ENCODE assay signal across 16 mouse cellular contexts in the genomic region with DNA sequence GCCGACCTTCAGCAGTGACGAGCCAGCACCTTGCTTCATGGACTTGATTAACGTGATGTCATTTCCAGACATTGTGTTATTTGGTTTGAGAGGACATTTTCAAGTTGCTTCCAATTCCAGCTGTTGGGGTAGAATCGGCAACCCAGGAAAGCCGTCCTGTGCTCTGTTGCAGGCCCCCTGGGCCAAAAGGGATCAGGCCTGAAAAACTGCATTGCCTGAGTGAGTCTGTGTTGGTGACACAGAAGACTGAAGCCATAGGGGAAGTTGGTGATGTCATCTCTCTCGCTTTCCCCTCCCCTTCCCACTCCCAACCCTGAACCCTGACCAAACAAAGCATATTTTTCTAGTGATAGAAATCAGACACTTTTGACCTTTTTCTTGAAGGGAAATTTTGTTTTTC.
A peak's percentile ranks its signal among the peaks of the same experiment; 100 is the strongest.
DNase-seq lines count a peak whose midpoint lies in the region; ATAC-seq and TF ChIP-seq lines count a peak whose summit lies in the region.
"Had no signal": no experiment of that assay in that cellular context is flagged by ENCODE, and none has a peak within 500 bp of the region (broad histone marks: within the 10 kb centered on the region; RNA-seq: fewer than 3 reads in every experiment).

No protein-coding gene starts in this region.

- H3K27ac ChIP-seq in heart, embryonic 10.5 days = peak overlapping the region; percentile 67; the same call in 1 of the 2 replicates
- H3K27ac ChIP-seq in layer of hippocampus, adult 2 months = peak overlapping the region; percentile 72
- H3K27ac ChIP-seq in CH12.LX (ENCODE audit: insufficient read depth, low read depth) = peak overlapping the region; percentile 70
- H3K27ac ChIP-seq: liver, embryonic 14.5 days; midbrain, embryonic 12.5 days had no signal

- 76% methylated on average over 6 of the region's 6 CpGs for WGBS in heart, embryonic 10.5 days

- no peak overlapping the region for H3K4me3 ChIP-seq in heart, embryonic 10.5 days
- H3K4me3 ChIP-seq in layer of hippocampus, adult 2 months = no peak overlapping the region
- H3K4me3 ChIP-seq in CH12.LX (replicated peaks in 1 of 3; ENCODE audit: low read depth in 2 of 3, low read length in 2 of 3, poor library complexity in 1 of 3) = peak overlapping the region; percentile 26 to 52 (median 37)
- H3K4me3 ChIP-seq: midbrain, embryonic 12.5 days had no signal

- no peak for DNase-seq in heart, embryonic 10.5 days (ENCODE audit: low spot score)
- no peak for DNase-seq in heart, postnatal 10 days
- DNase-seq in layer of hippocampus, adult 2 months (ENCODE audit: low spot score in 2 of 2) = no peak
- DNase-seq in layer of hippocampus, adult 11-12 months (ENCODE audit: low spot score) = no peak
- DNase-seq in CH12.LX (ENCODE audit: extremely low read depth) = peak; percentile 86
- no peak for DNase-seq in lung, postnatal 4 days
- DNase-seq in thymus, postnatal 14 days = no peak
- DNase-seq: cerebellum, adult 2 months; kidney, postnatal 25 days; layer of hippocampus, postnatal 36 days; lung, postnatal 10 days; right cerebral cortex, postnatal 25 days had no signal

- intact Hi-C loops in heart, postnatal 10 days (cut with DNase I) = loop anchor here (1.0 to 5.0 kb wide), 3 partner anchors 21 to 115 kb away; a partner anchor contains a TSS

- peak overlapping the region; percentile 93 for H3K4me2 ChIP-seq in CH12.LX (ENCODE audit: insufficient read depth, low read depth, poor library complexity, severe bottlenecking)
- H3K4me2 ChIP-seq: midbrain, embryonic 12.5 days had no signal

- in situ Hi-C loops in CH12.LX (cut with MboI; ENCODE audit: low pct_ligation_motif_present, low pct_unique_long_range_greater_than_20kb, low sequenced_read_pairs) = loop anchor here (10.0 kb wide), 1 partner anchor 103 kb away; no protein-coding TSS in a partner anchor

- peak; percentile 85 for TF ChIP-seq EP300 in CH12.LX (IDR thresholded peaks at IDR 0.05; ENCODE audit: low read length)

- H3K27me3 ChIP-seq in heart, embryonic 10.5 days (ENCODE audit: insufficient read depth, poor library complexity, severe bottlenecking) = no peaks in the 10 kb centered on the region
- H3K27me3 ChIP-seq in CH12.LX (replicated peaks) = no peaks in the 10 kb centered on the region
- H3K27me3 ChIP-seq: midbrain, embryonic 12.5 days had no signal

- H3K4me1 ChIP-seq in heart, embryonic 10.5 days = peaks cover 33% of the 10 kb centered on the region
- peaks cover 24 to 85% of the 10 kb centered on the region in 2 experiments for H3K4me1 ChIP-seq in CH12.LX (ENCODE audit: control insufficient read depth in 1 of 2, insufficient read depth in 2 of 2)
- H3K4me1 ChIP-seq: midbrain, embryonic 12.5 days had no signal

- H3K36me3 ChIP-seq in heart, embryonic 10.5 days = no peaks in the 10 kb centered on the region
- H3K36me3 ChIP-seq in CH12.LX (replicated peaks in 1 of 2; ENCODE audit: control insufficient read depth in 1 of 2, insufficient read depth in 1 of 2, low read length in 1 of 2) = peaks cover 0 to 23% of the 10 kb centered on the region in 2 experiments
- H3K36me3 ChIP-seq: midbrain, embryonic 12.5 days had no signal

- no peaks in the 10 kb centered on the region for H3K9me3 ChIP-seq in heart, embryonic 10.5 days
- no peaks in the 10 kb centered on the region for H3K9me3 ChIP-seq in CH12.LX (replicated peaks; ENCODE audit: low read length)
- H3K9me3 ChIP-seq: midbrain, embryonic 12.5 days had no signal

- peaks cover 13% of the 10 kb centered on the region for H3K79me2 ChIP-seq in CH12.LX (replicated peaks; ENCODE audit: control insufficient read depth, extremely low read depth, insufficient read depth, poor library complexity, severe bottlenecking)

- no peak for TF ChIP-seq CTCF in layer of hippocampus, adult 2 months (conservative IDR thresholded peaks at IDR 0.05)
- TF ChIP-seq CTCF in CH12.LX (conservative IDR thresholded peaks at IDR 0.05 in 1 of 2, IDR thresholded peaks at IDR 0.05 in 1 of 2; ENCODE audit: low read depth in 2 of 2, low read length in 2 of 2) = no peak

- ATAC-seq in megakaryocyte, adult 5-6 weeks (ENCODE audit: poor library complexity, severe bottlenecking) = peak; percentile 68
- ATAC-seq: hindbrain, embryonic 16.5 days had no signal

- dilution Hi-C loops in CH12.LX (cut with MboI; ENCODE audit: extremely low pct_ligation_motif_present, extremely low pct_unique_long_range_greater_than_20kb, low sequenced_read_pairs) = no loop called here

- H3K9ac ChIP-seq in CH12.LX (ENCODE audit: insufficient read depth, low read depth) = peak overlapping the region; percentile 60
- H3K9ac ChIP-seq: liver, embryonic 14.5 days; midbrain, embryonic 12.5 days had no signal

- TF ChIP-seq RAD21 in CH12.LX (IDR thresholded peaks at IDR 0.05; ENCODE audit: low read depth, low read length) = peak; percentile 3; the same call in 1 of the 2 replicates

- TF ChIP-seq POLR2A in CH12.LX (IDR thresholded peaks at IDR 0.05; ENCODE audit: low read depth, low read length) = peak; percentile 80

TF ChIP-seq in CH12.LX, 34 proteins besides CTCF, POLR2A, EP300 and RAD21:
- TF ChIP-seq PAX5 (IDR thresholded peaks at IDR 0.05; ENCODE audit: low read length) (no peak), GABPA (IDR thresholded peaks at IDR 0.05; ENCODE audit: insufficient replicate concordance, low read depth, low read length) (no peak), TBP (conservative IDR thresholded peaks at IDR 0.05; ENCODE audit: low read depth, low read length) (peak; percentile 90), TCF12 (IDR thresholded peaks at IDR 0.05; ENCODE audit: low read depth, low read length) (peak; percentile 62; the same call in 1 of the 2 replicates), ZC3H11A (IDR thresholded peaks at IDR 0.05; ENCODE audit: low read depth, low read length) (no peak), CHD1 (IDR thresholded peaks at IDR 0.05; ENCODE audit: low read depth, low read length) (no peak; the same call in 1 of the 2 replicates), NELFE (IDR thresholded peaks at IDR 0.05; ENCODE audit: low read depth, low read length) (0 out of 2 replicates have a peak, but pooled peaks have one; percentile 66), MAZ (IDR thresholded peaks at IDR 0.05; ENCODE audit: low read depth, low read length) (0 out of 2 replicates have a peak, but pooled peaks have one; percentile 58), USF1 (IDR thresholded peaks at IDR 0.05; ENCODE audit: low read depth, low read length) (no peak), POLR2AphosphoS2 (IDR thresholded peaks at IDR 0.05; ENCODE audit: low read depth, low read length) (no peak; the same call in 1 of the 2 replicates), SIN3A (IDR thresholded peaks at IDR 0.05; ENCODE audit: low read length) (no peak; the same call in 1 of the 2 replicates), E2F4 (IDR thresholded peaks at IDR 0.05; ENCODE audit: insufficient replicate concordance, low read depth, low read length) (no peak), MAX (IDR thresholded peaks at IDR 0.05; ENCODE audit: low read length) (no peak), USF2 (conservative IDR thresholded peaks at IDR 0.05; ENCODE audit: low read depth, low read length) (no peak), ELF1 (IDR thresholded peaks at IDR 0.05; ENCODE audit: low read depth, low read length) (no peak), SMC3 (IDR thresholded peaks at IDR 0.05; ENCODE audit: low read depth, low read length) (peak; percentile 29), MYC (IDR thresholded peaks at IDR 0.05; ENCODE audit: low read depth, low read length) (peak; percentile 37; the same call in 1 of the 2 replicates), KAT2A (IDR thresholded peaks at IDR 0.05; ENCODE audit: insufficient replicate concordance, low read length) (no peak), BHLHE40 (IDR thresholded peaks at IDR 0.05; ENCODE audit: low read depth, low read length) (peak; percentile 37; the same call in 1 of the 2 replicates), RCOR1 (conservative IDR thresholded peaks at IDR 0.05; ENCODE audit: low read depth, low read length) (no peak), NRF1 (IDR thresholded peaks at IDR 0.05; ENCODE audit: low read depth, low read length) (no peak), MXI1 (IDR thresholded peaks at IDR 0.05; ENCODE audit: low read depth, low read length) (no peak), MAFK (IDR thresholded peaks at IDR 0.05; ENCODE audit: insufficient replicate concordance, low read length) (no peak), HCFC1 (IDR thresholded peaks at IDR 0.05; ENCODE audit: low read depth, low read length) (no peak; the same call in 1 of the 2 replicates), UBTF (IDR thresholded peaks at IDR 0.05; ENCODE audit: low read depth, low read length) (no peak), IRF4 (IDR thresholded peaks at IDR 0.05; ENCODE audit: low read depth, low read length) (peak; percentile 92), ETS1 (conservative IDR thresholded peaks at IDR 0.05; ENCODE audit: low read depth, low read length) (peak; percentile 81), JUN (IDR thresholded peaks at IDR 0.05; ENCODE audit: insufficient read depth, low read depth, low read length) (peak; percentile 91), ZMIZ1 (IDR thresholded peaks at IDR 0.05; ENCODE audit: low read depth, low read length) (no peak), ZKSCAN1 (IDR thresholded peaks at IDR 0.05; ENCODE audit: borderline replicate concordance, low read depth, low read length) (no peak), MEF2A (IDR thresholded peaks at IDR 0.05; ENCODE audit: borderline replicate concordance, low read depth, low read length) (peak; percentile 76), CHD2 (IDR thresholded peaks at IDR 0.05; ENCODE audit: low read length) (no peak), ZNF384 (IDR thresholded peaks at IDR 0.05; ENCODE audit: low read depth, low read length) (peak; percentile 24; the same call in 1 of the 2 replicates), JUND (conservative IDR thresholded peaks at IDR 0.05; ENCODE audit: low read depth, low read length) (peak; percentile 83)
TF ChIP-seq in CH12.LX: peak in this region for 13.

Comparison
In these comparisons a context has a peak if more than half of its experiments do, and no peak if none do; other contexts are left out.
1. H3K4me3 ChIP-seq: peak in CH12.LX (3 of 3); none in heart, embryonic 10.5 days (single experiment) and layer of hippocampus, adult 2 months (single experiment).
2. Peak in every context shown above with its lines, with median percentiles within 50 percentile points of each other: H3K27ac ChIP-seq.